Mouse (Mus musculus) stomach, embryonic 16.5 days (tissue): Measurements from ENCODE around the gene Tusc2. TPM values are rescaled to one million over a fixed set of nuclear protein-coding genes. Genes with fewer than 3 reads are reported as not detected.

Experiments used
- ATAC-seq: fragments of 200-750 bp; cut with Nextera tagmentation; 2 replicates; pipeline ENCODE4 v1.8.0; 2017; ENCODE audit warnings: moderate number of reproducible peaks, moderate TSS enrichment; ENCODE audit not compliant: insufficient read depth, low FRiP score
- H3K27ac ChIP-seq: fragments of 300-500 bp; sonication (generic); 2 replicates; pipeline ENCODE4 v1.5.1; 2014; ENCODE audit warnings: low read length
- H3K27me3 ChIP-seq: fragments of 300-500 bp; sonication (generic); 2 replicates; pipeline ENCODE4 v1.6.1; 2014; ENCODE audit warnings: low read length, control low read depth, mixed read lengths; ENCODE audit not compliant: control insufficient read depth, insufficient read depth
- H3K36me3 ChIP-seq: fragments of 300-500 bp; sonication (generic); 2 replicates; pipeline ENCODE4 v1.6.1; 2014; ENCODE audit warnings: low read length; ENCODE audit not compliant: control insufficient read depth, insufficient read depth
- H3K4me1 ChIP-seq: fragments of 300-500 bp; sonication (generic); 2 replicates; pipeline ENCODE4 v1.6.1; 2014; ENCODE audit warnings: low read length, control low read depth, mixed read lengths; ENCODE audit not compliant: control insufficient read depth, insufficient read depth
- H3K4me2 ChIP-seq: fragments of 300-500 bp; sonication (generic); 2 replicates; pipeline ENCODE4 v1.6.1; 2014; ENCODE audit warnings: low read depth, low read length, mixed read lengths
- H3K4me3 ChIP-seq: fragments of 300-500 bp; sonication (generic); replicated peaks from 2 replicates; pipeline ENCODE4 v1.5.1; 2014; ENCODE audit warnings: mild to moderate bottlenecking, low read length
- H3K9ac ChIP-seq: fragments of 300-500 bp; sonication (generic); 2 replicates; pipeline ENCODE4 v1.6.1; 2014; ENCODE audit warnings: low read length
- H3K9me3 ChIP-seq: fragments of 300-500 bp; sonication (generic); replicated peaks from 2 replicates; pipeline ENCODE4 v1.6.1; 2016; ENCODE audit warnings: low read length, control low read depth; ENCODE audit not compliant: control insufficient read depth
- WGBS: fragments of 180-500 bp; shearing (Covaris S2); extraction: QIAGEN DNeasy Blood & Tissue Kit; methylation state at CpG from one replicate; pipeline ENCODE4 v1.1.7; 2014; 5-methylcytosine and 5-hydroxymethylcytosine counted together
- polyA plus RNA-seq: library from polyadenylated mRNA; unstranded; fragments of >200 nt; fragmentation: Nextera tagmentation; extraction: Ambion mirVana; gene quantifications from 2 replicates; pipeline ENCODE4 v1.2.1, GENCODE M21; 2015

Tusc2 gene
- polyA plus RNA-seq, 1 experiment from 2014 or later = 38.2 TPM

DNA sequence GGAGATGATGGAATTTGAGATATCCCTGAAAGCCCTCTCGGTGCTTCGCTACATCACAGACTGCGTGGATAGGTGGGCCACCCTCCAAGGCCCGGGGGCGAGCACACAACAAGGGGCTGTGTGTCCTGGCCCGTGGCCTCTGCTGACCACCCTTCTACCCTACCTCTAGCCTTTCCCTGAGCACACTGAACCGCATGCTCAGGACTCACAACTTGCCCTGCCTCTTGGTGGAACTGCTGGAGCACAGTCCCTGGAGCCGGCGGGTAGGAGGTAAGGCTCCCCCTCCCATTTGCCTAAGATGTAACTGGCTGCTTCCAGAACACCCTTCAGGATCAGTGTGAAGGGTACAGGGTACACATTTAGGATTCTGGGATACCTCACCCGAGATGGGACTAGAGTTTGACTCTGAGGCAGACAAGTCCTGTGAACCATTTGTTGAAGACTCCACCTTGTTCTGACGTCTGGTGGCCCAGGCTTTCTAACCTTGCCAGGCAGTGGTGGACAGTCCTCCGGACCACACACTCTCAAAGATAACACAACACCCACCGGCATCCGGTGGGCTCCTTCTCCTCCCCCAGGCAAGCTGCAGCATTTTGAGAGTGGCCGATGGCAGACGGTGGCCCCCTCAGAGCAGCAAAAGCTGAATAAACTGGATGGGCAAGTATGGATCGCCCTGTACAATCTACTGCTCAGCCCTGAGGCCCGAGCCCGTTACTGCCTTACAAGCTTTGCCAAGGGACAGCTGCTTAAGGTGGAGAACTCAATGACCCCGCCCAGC lies 13.6 kb upstream of the Tusc2 start:
- 79% methylated on average over 20 of the region's 20 CpGs for WGBS
- no peaks in the 10 kb centered on the region for H3K9me3 ChIP-seq
- H3K4me3 ChIP-seq = no peak overlapping the region
- no peak for ATAC-seq
- H3K27ac ChIP-seq = no peak overlapping the region
- H3K27me3 ChIP-seq = no peaks in the 10 kb centered on the region
- 0 out of 2 replicates have a peak, but pooled peaks cover 4% of the 10 kb centered on the region for H3K36me3 ChIP-seq
- H3K9ac ChIP-seq = no peak overlapping the region
- no peak overlapping the region for H3K4me2 ChIP-seq
- peaks cover 41% of the 10 kb centered on the region for H3K4me1 ChIP-seq

DNA sequence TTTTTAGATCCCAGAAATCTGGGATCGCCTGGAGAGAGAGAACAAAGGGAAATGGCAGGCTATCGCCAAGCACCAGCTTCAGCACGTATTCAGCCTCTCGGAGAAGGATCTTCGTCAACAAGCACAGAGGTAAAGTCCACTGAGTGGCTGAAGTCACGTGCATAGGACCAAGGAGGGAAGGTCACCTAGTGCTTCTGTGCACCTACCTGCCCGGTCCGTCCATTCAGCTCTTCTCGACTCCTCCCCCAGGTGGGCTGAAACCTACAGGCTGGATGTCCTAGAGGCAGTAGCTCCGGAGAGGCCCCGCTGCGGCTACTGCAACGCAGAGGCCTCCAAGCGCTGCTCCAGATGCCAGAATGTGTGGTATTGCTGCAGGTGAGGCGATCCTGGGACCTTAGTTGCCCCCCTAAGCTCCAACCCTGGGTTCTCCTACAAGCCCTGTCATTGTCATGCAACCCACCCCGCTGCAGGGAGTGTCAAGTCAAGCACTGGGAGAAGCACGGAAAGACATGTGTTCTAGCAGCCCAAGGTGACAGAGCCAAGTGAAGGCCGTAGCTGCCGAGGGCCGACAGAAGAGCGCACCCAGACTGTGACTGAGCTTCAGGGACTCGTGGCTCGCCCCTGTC lies 12.5 kb upstream of the Tusc2 start:
- WGBS = 40% methylated on average over 23 of the region's 23 CpGs
- Histone ChIP-seq H3K27ac (peak overlapping the region; percentile 25; the same call in 1 of the 2 replicates), H3K36me3 (no peaks in the 10 kb centered on the region), H3K4me1 (peaks cover 41% of the 10 kb centered on the region), H3K4me2 (peak overlapping the region; percentile 96), H3K27me3 (no peaks in the 10 kb centered on the region), H3K9me3 (no peaks in the 10 kb centered on the region), H3K4me3 (peak overlapping the region; percentile 49), H3K9ac (peak overlapping the region; percentile 71)
- ATAC-seq = no peak

DNA sequence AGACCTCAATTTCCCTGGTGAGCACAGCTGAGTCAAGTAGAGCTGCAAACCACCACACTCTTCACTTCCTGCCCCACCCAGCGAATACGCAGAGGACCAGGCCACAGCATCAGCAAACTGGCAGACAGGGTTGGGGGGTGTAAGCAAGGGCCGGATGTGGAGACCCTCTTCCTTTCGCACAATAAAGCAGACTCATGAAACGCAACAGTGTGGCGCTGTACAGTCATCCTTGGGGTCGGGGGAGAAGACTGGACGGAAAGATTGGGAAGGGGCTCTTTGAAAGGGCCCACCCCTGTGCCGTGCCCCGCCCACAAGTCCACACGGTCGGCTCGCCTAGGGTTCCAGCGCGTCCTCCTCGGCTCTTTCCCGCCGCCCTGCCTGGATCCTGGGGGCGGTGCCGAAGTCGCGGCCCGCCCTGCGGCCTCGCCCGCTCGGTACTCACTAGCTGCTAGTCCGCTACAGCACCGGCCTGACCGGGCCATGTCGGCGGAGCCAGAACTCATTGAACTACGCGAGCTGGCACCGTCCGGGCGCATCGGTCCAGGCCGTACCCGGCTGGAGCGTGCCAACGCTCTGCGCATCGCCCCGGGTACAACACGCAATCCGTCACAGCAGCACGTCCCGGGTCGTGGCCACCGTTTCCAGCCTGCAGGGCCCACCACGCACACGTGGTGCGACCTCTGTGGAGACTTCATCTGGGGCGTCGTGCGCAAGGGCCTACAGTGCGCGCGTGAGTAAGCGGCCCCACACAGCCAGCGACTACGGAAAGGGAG lies 11.8 kb upstream of the Tusc2 start, which contains the start of gene Rassf1:
Gene Rassf1, plus strand, starts transcription at position 439 of the 773 bp plus-strand sequence.
- under 1% methylated on average over 63 of the region's 63 CpGs for WGBS
- Histone ChIP-seq H3K27me3 (no peaks in the 10 kb centered on the region), H3K4me2 (peak within 1 kb of the TSS; percentile 96)

DNA sequence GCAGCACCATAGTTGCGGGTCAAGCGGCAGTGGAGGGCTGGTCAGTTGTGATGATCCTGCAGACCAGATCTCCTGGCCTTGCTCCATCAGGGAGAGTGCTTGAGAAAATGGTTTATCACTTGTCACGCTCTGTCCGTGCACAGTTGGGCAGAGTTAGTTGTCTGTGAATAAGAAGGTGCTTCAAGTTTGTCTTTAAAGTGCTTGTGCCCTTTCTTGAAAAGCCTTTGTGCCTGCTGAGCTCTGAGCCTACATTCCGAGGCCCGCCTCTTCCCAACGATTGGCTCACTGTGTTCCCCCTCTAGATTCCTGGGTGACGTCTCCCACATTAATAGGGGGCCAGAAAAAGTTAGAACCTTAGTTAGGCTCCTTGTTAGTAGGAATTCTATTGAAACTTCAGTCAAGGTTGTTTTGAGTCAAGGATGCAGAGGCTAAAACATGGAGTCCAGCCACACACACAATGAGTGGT lies 11.1 kb upstream of the Tusc2 start:
- no peak for ATAC-seq
- peak overlapping the region; percentile 96 for H3K4me2 ChIP-seq
- H3K9ac ChIP-seq = peak overlapping the region; percentile 71
- peak overlapping the region; percentile 64 for H3K27ac ChIP-seq
- H3K27me3 ChIP-seq = no peaks in the 10 kb centered on the region
- H3K36me3 ChIP-seq = no peaks in the 10 kb centered on the region
- WGBS = 12% methylated on average over 8 of the region's 8 CpGs
- no peaks in the 10 kb centered on the region for H3K9me3 ChIP-seq
- peak overlapping the region; percentile 49 for H3K4me3 ChIP-seq
- H3K4me1 ChIP-seq = peaks cover 48% of the 10 kb centered on the region

More for the DNA sequence above, 11.8 kb upstream of the Tusc2 start, which contains the start of gene Rassf1:
- peak within 1 kb of the TSS; percentile 71 for H3K9ac ChIP-seq
- peaks cover 48% of the 10 kb centered on the region for H3K4me1 ChIP-seq
- H3K9me3 ChIP-seq = no peaks in the 10 kb centered on the region
- no peaks in the 10 kb centered on the region for H3K36me3 ChIP-seq
- H3K27ac ChIP-seq = peak within 1 kb of the TSS; percentile 64
- peak; percentile 48 for ATAC-seq
- H3K4me3 ChIP-seq = peak within 1 kb of the TSS; percentile 49

DNA sequence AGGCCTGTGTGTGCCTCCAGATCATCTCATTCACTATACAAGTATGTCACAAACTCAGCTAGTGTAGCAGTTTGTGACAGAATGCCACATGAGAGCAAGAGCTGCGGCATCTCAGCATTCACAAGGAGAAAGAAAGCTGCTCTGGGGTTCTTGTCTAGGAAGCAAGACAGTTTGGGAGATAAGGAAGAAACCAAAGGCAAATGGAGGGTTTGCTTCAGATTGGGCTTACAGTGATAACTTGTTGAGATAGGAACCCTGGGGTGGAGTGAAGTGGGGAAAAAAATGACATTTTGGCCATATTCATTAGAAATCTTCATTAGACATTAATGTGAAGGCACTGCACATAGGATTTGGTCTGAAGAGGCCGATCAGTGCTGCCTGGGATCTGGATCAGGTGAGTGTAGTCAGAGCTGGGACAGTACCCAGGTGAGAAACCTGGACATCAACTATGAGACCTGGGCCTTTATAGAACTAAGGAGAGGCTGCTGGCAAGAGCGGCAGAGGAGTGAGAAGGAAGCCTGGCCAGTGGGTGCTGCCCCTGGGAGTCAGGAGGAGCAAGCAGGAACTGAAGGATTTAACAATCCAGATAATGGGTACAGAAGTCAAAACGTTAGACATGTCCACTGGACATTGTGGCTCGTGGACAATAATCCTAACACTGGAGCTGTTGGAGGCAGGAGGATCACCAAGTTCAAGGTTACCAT lies 10.2 kb upstream of the Tusc2 start:
- H3K9ac ChIP-seq = no peak overlapping the region
- H3K4me1 ChIP-seq = peaks cover 45% of the 10 kb centered on the region
- H3K4me2 ChIP-seq = peak overlapping the region; percentile 96
- ATAC-seq = no peak
- H3K9me3 ChIP-seq = no peaks in the 10 kb centered on the region
- no peak overlapping the region for H3K27ac ChIP-seq
- peak overlapping the region; percentile 73; the same call in 1 of the 2 replicates for H3K4me3 ChIP-seq
- no peaks in the 10 kb centered on the region for H3K27me3 ChIP-seq
- H3K36me3 ChIP-seq = 0 out of 2 replicates have a peak, but pooled peaks cover 4% of the 10 kb centered on the region
- 77% methylated on average over 5 of the region's 5 CpGs for WGBS

DNA sequence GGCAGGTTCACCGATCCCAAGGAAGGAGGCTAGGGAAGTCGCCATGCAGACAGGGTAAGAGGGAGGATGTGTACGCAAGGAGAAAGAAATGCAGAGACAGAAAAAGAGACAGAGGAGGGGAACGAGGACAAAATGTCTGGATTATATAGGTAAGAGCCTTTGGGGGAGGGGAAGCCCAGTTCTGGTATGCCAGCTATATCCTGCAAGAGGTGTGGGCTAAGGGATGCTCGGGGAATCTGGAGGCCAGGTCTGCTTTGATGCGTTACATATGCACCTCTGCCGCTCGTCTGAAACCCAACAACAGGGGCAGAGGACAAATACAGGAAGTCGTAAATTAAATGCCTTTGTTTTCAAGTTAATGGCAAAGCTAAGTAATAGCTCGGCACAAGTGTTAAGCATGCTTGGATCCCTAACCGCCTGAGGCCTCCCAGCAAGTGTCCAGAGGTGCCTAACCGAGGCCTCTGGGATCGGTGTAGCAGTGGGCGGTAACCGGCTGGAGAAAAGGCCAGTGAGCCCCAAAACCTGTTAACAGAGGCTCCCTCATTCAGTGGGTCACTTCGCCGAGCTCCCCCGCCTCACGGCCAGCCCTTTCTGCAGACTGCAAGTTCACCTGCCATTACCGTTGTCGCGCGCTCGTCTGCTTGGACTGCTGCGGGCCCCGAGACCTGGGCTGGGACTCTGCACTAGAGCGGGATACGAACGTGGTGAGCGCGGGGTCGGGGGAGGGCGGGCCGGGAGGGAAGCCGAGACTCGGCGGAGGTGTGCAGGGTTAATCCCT lies 9.3 kb upstream of the Tusc2 start:
- peak overlapping the region; percentile 77 for H3K9ac ChIP-seq
- H3K4me2 ChIP-seq = peak overlapping the region; percentile 96
- H3K27ac ChIP-seq = peak overlapping the region; percentile 83
- peak overlapping the region; percentile 73 for H3K4me3 ChIP-seq
- peak; percentile 27; the same call in 1 of the 2 replicates for ATAC-seq
- H3K9me3 ChIP-seq = no peaks in the 10 kb centered on the region
- peaks cover 12% of the 10 kb centered on the region for H3K36me3 ChIP-seq
- H3K27me3 ChIP-seq = no peaks in the 10 kb centered on the region
- H3K4me1 ChIP-seq = peaks cover 45% of the 10 kb centered on the region
- WGBS = 5% methylated on average over 37 of the region's 37 CpGs

DNA sequence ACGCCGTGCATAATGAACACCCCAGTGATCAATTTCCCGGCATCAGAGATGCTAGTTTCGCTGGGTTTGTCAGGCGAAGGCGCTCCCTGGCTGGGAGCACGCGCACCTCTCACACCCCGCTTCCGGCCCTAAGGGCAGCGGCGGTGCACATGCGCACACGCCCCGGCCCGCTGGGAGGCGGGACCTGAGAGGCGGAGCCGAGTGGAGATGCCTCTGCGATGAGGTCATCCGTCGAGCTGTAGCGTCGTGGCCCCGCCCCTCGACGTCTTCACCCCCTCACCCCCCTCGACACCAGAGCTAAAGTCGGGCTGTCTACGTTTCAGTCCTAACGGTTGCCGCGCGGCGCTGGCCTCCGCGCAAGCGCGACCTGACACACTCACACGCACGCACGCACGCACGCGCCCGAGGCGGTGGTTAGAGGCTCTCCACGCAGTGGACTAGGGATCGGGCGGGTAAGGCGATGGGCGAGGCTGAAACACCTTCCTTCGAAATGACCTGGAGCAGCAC lies 8.7 kb upstream of the Tusc2 start:
- Histone ChIP-seq H3K27me3 (no peaks in the 10 kb centered on the region), H3K9me3 (no peaks in the 10 kb centered on the region), H3K4me3 (peak overlapping the region; percentile 73), H3K9ac (peak overlapping the region; percentile 93), H3K4me2 (peak overlapping the region; percentile 96), H3K4me1 (peaks cover 45% of the 10 kb centered on the region), H3K27ac (peak overlapping the region; percentile 95), H3K36me3 (peaks cover 18% of the 10 kb centered on the region)
- under 1% methylated on average over 53 of the region's 53 CpGs for WGBS
- peak; percentile 91 for ATAC-seq
